Mouse (Mus musculus) E14TG2a.4 (cell line): ENCODE measurements around the gene Bche.

Source experiments
- H3K27me3 ChIP-seq: 2 replicates; pipeline ENCODE4 v1.6.1; 2014; ENCODE audit warnings: low read length, control low read depth; ENCODE audit not compliant: insufficient read depth
- H3K36me3 ChIP-seq: 2 replicates; pipeline ENCODE4 v1.6.1; 2014; ENCODE audit warnings: low read length, control low read depth; ENCODE audit not compliant: insufficient read depth
- H3K4me1 ChIP-seq: replicated peaks from 2 replicates; pipeline ENCODE4 v1.6.1; 2014; ENCODE audit warnings: low read depth, low read length, control low read depth
- H3K4me3 ChIP-seq: replicated peaks from 2 replicates; pipeline ENCODE4 v1.5.1; 2014; ENCODE audit warnings: mild to moderate bottlenecking, low read length
- H3K9me3 ChIP-seq: 2 replicates; pipeline ENCODE4 v1.6.1; 2014; ENCODE audit warnings: low read length, control low read depth
- CTCF ChIP-seq: conservative IDR thresholded peaks from 2 replicates; pipeline ENCODE4 v1.5.1; 2014; ENCODE audit warnings: low read length
- NANOG ChIP-seq: IDR thresholded peaks from 2 replicates; pipeline ENCODE4 v1.6.1; 2014; ENCODE audit warnings: borderline replicate concordance, low read length, mixed read lengths
- POU5F1 ChIP-seq: IDR thresholded peaks from 2 replicates; pipeline ENCODE4 v1.6.1; 2014; ENCODE audit warnings: low read length, borderline replicate concordance

Gene Bche

DNA sequence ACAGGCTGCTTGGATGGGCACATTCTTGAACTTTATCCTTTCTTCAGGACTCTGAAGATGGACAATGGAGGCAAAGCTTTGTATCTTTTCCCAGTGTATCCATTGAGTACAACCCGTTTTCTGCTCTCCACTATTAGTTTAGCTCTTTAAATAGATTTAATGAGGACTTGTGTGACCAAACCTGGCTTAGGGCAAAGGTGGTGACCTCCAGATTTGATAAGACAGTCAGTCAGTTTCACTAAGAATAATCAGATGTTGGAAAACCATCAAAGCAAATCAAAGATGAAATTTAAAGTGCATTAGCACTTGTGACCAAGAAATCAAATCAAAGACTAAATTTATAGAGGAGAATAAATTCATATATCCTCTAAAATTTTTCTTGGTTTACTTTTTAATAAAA, 1.7 kb downstream of the Bche start:
- no peaks in the 10 kb centered on the region for H3K9me3 ChIP-seq
- peaks cover 6% of the 10 kb centered on the region; the same call in 1 of the 2 replicates for H3K4me1 ChIP-seq
- no peak for TF ChIP-seq CTCF
- TF ChIP-seq POU5F1, result no peak

DNA sequence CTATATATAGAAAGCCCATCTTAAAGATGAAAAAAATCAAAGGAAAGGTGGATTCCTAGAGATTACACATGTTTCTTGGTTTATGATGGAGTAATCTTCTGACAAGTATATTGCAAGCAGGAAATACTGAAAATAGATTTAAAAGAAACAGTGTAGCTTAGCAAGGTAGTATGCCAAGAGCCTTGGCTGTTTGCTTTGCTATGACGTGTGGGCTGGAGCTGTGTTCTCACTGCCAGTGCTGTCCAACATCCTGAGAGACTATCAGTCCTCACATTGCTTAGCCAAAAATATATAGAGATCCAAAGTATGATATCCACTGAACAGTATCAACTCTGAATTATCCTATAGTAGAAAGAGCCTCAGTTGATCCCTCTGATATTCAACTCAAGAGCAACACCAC, 9.3 kb downstream of the Bche start:
- Histone ChIP-seq H3K9me3 (no peaks in the 10 kb centered on the region), H3K4me1 (no peaks in the 10 kb centered on the region), H3K27me3 (no peaks in the 10 kb centered on the region), H3K36me3 (no peaks in the 10 kb centered on the region), H3K4me3 (no peak overlapping the region)
- TF ChIP-seq POU5F1 (no peak), NANOG (no peak), CTCF (no peak)

More for the DNA sequence above, 1.7 kb downstream of the Bche start:
- Histone ChIP-seq H3K36me3 (no peaks in the 10 kb centered on the region), H3K27me3 (no peaks in the 10 kb centered on the region), H3K4me3 (no peak overlapping the region)

DNA sequence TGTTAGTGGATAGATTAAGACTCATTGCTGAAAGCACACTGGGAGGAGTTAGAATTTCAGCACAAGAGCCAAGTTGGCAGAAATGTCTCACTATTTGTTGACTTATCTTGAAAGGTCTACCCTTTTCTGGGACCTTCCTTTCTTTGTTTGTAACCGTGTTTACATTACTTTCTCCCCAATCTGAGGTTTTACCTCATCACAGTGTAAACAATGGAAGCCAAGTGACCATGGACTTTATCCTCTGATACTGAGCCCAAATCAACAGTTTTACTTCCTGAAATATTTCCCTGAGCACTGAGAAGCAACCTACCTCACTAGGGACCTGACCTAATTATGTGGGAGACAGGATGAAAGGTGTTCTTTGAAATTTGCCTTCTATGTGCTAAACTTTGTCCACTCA, 34.9 kb downstream of the Bche start:
- no peak overlapping the region for H3K4me3 ChIP-seq
- no peaks in the 10 kb centered on the region for H3K4me1 ChIP-seq
- TF ChIP-seq POU5F1 (no peak), NANOG (no peak), CTCF (no peak)
- H3K9me3 ChIP-seq, result no peaks in the 10 kb centered on the region
- H3K36me3 ChIP-seq, result no peaks in the 10 kb centered on the region
- no peaks in the 10 kb centered on the region for H3K27me3 ChIP-seq

DNA sequence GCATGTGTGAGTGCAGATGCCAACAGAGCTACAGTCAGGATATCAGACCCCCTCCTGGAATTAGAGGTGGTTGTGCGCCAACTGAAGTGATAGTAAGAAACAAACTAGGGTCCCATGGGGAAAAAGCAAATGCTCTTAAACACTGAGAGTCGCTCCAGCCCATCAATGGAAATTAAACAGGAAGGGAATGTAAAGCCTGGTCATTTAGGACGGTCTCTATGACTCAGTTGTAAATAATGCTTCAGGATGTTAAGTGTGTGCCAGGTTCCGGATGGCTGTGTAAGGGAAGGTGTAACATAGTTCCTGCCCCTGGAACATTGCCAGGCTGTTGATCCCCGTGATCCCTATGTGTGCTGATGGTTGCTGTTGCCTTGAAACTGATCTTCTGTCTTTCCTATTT, 40.0 kb downstream of the Bche start:
- TF ChIP-seq POU5F1 (no peak), CTCF (no peak), NANOG (no peak)
- H3K36me3 ChIP-seq, result no peaks in the 10 kb centered on the region
- H3K27me3 ChIP-seq, result no peaks in the 10 kb centered on the region
- no peaks in the 10 kb centered on the region for H3K4me1 ChIP-seq
- no peak overlapping the region for H3K4me3 ChIP-seq
- H3K9me3 ChIP-seq, result no peaks in the 10 kb centered on the region

GRCm38 (mm10) chr3:73667245-73668131, 40.7 kb downstream of the Bche start:
- no peaks in the 10 kb centered on the region for H3K36me3 ChIP-seq
- H3K9me3 ChIP-seq, result no peaks in the 10 kb centered on the region
- no peaks in the 10 kb centered on the region for H3K4me1 ChIP-seq
- no peak overlapping the region for H3K4me3 ChIP-seq
- H3K27me3 ChIP-seq, result no peaks in the 10 kb centered on the region
- TF ChIP-seq POU5F1, result no peak
- TF ChIP-seq NANOG, result no peak
- no peak for TF ChIP-seq CTCF

- no peak overlapping the region for H3K4me3 ChIP-seq
- no peaks in the 10 kb centered on the region for H3K36me3 ChIP-seq
- TF ChIP-seq POU5F1, result no peak
- TF ChIP-seq CTCF, result no peak
- no peak for TF ChIP-seq NANOG
- H3K27me3 ChIP-seq, result no peaks in the 10 kb centered on the region
- no peaks in the 10 kb centered on the region for H3K9me3 ChIP-seq
- no peaks in the 10 kb centered on the region for H3K4me1 ChIP-seq
Measured at GRCm38 (mm10) chr3:73650281-73650680, 57.9 kb downstream of the Bche start.

DNA sequence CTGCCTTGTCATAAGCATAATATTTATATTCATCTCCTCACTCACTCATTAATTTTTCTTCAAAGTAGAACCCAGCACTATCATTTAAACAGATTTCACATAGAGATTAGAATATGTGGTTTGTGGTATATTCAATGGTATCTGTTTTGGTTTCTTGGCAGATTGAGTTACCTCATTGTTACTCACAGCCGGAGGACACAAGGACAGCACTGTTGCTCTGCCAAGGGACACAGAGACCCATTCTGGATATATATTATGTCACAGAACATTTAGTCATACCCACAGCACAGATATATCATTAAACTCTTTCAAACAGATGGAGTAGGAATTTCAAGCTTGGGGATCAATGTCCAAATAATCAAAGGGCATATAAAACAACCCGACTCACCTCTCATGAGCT, 61.2 kb downstream of the Bche start:
- Histone ChIP-seq H3K27me3 (no peaks in the 10 kb centered on the region), H3K9me3 (no peaks in the 10 kb centered on the region), H3K36me3 (no peaks in the 10 kb centered on the region), H3K4me1 (no peaks in the 10 kb centered on the region), H3K4me3 (no peak overlapping the region)
- no peak for TF ChIP-seq CTCF
- no peak for TF ChIP-seq POU5F1
- no peak for TF ChIP-seq NANOG

DNA sequence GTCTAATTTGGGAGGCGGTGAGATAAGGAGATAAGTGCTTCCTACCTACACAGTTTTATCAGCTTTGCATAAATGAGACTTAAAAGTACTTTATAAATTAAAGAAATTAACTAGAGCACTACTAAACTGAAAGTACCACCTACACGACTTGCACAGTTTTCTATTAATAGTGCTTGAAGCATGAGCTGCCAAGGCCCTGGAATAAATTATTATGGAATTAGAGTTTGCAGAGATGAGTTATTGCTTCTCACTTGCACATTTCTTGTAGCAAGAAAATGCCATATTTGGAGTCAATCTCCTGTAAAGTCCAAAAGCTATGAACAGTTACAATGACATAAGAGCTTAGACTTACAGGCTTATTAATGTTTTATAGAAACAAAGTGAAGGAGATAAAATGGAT, 96.8 kb downstream of the Bche start:
- H3K27me3 ChIP-seq, result no peaks in the 10 kb centered on the region
- no peaks in the 10 kb centered on the region for H3K9me3 ChIP-seq
- TF ChIP-seq CTCF (no peak), POU5F1 (no peak), NANOG (no peak)
- H3K36me3 ChIP-seq, result no peaks in the 10 kb centered on the region
- no peak overlapping the region for H3K4me3 ChIP-seq
- H3K4me1 ChIP-seq, result no peaks in the 10 kb centered on the region

- Histone ChIP-seq H3K4me1 (no peaks in the 10 kb centered on the region), H3K36me3 (no peaks in the 10 kb centered on the region), H3K4me3 (no peak overlapping the region), H3K27me3 (no peaks in the 10 kb centered on the region), H3K9me3 (no peaks in the 10 kb centered on the region)
- TF ChIP-seq POU5F1 (no peak), NANOG (no peak), CTCF (no peak)
Measured at GRCm38 (mm10) chr3:73591757-73592533, 116.3 kb downstream of the Bche start.
